8 mouse cellular contexts compared by ENCODE assay signal in the genomic region with DNA sequence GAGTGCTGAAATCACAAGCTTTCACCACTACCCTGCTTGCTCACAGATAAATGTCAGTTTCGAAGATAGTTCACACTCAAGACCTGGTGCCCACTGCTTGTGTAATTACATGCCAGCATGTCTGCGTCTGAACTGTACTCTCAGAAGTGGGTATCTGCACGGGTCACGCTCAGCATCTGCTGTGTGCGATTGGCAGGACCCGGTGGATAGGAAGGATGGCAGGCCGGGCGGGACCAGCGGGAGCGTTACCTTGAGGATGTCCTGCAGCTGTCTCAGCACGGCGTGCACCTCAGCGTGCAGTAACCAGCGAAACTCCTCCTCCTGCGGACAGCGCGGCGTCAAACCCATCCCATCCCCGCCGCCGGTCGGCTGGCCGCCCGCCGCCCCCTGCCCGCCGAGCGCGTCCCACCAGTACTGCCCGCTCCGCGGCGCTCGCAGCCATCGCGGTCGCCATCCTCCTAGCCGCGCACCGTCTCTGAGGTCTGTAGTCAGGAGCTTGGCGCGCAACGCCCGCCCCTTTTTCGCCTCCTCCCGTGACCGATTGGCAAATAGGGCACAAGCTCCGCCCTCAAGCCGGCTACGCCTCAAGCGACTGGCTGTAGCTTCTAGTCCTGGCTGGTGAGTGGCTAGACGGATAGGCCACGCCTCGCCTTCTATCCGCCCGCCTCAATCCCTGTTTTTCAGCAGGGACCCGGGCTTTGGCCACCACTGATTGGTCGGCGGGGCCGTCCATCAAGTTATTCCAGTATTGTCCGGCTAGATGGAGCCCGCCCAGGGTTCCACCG. TPM values are rescaled to one million over a fixed set of nuclear protein-coding genes. Genes with fewer than 3 reads are reported as not detected.
DNase-seq lines count a peak whose midpoint lies in the region; ATAC-seq and TF ChIP-seq lines count a peak whose summit lies in the region.

A gene (minus strand): TSS at position 500 of the 785 bp plus-strand sequence.

- TF ChIP-seq EP300 in MEL (IDR thresholded peaks at IDR 0.05; ENCODE audit: low read depth in 1 of 2, low read length in 2 of 2), result no peak

- H3K9me3 ChIP-seq in MEL (replicated peaks; ENCODE audit: insufficient read depth, low read length), result no peaks in the 10 kb centered on the region
- H3K9me3 ChIP-seq in forebrain, postnatal 0 days (ENCODE audit: low read length), result no peaks in the 10 kb centered on the region
- no peaks in the 10 kb centered on the region for H3K9me3 ChIP-seq in lung, embryonic 15.5 days

- TF ChIP-seq CTCF in MEL (IDR thresholded peaks at IDR 0.05 in 2 of 3, conservative IDR thresholded peaks at IDR 0.05 in 1 of 3; ENCODE audit: control insufficient read depth in 1 of 3, insufficient read depth in 1 of 3, low read depth in 2 of 3, low read length in 3 of 3, poor library complexity in 1 of 3, severe bottlenecking in 1 of 3), result 0 out of 6 replicates have a peak, but pooled peaks of 1 of the 3 experiments have one; percentile 15
- TF ChIP-seq CTCF in cerebellum, adult 2 months (IDR thresholded peaks at IDR 0.05; ENCODE audit: borderline replicate concordance, insufficient read depth, low read depth, low read length), result 0 out of 2 replicates have a peak, but pooled peaks have one; percentile 13
- peak; percentile 39 for TF ChIP-seq CTCF in forebrain, postnatal 0 days (IDR thresholded peaks at IDR 0.05; ENCODE audit: low read depth)

- H3K79me2 ChIP-seq in MEL (ENCODE audit: control insufficient read depth, insufficient read depth, low read length, poor library complexity), result no peaks in the 10 kb centered on the region

- H3K27me3 ChIP-seq in MEL (ENCODE audit: control insufficient read depth in 1 of 2, insufficient read depth in 2 of 2, low read length in 2 of 2), result no peaks in the 10 kb centered on the region
- H3K27me3 ChIP-seq in cerebellum, adult 2 months (ENCODE audit: control insufficient read depth, insufficient read depth, low read length), result no peaks in the 10 kb centered on the region
- no peaks in the 10 kb centered on the region for H3K27me3 ChIP-seq in forebrain, postnatal 0 days (ENCODE audit: insufficient read depth, low read length)
- H3K27me3 ChIP-seq in lung, embryonic 15.5 days, result no peaks in the 10 kb centered on the region

- no peak for TF ChIP-seq RAD21 in MEL (IDR thresholded peaks at IDR 0.05; ENCODE audit: low read depth, low read length)

- H3K27ac ChIP-seq in MEL (ENCODE audit: control insufficient read depth, low read depth, low read length), result peak within 1 kb of the TSS; percentile 20
- peak within 1 kb of the TSS; percentile 16; the same call in 1 of the 2 replicates for H3K27ac ChIP-seq in cerebellum, adult 2 months (ENCODE audit: insufficient read depth, low read length)
- H3K27ac ChIP-seq in forebrain, postnatal 0 days (ENCODE audit: low read depth, low read length), result peak within 1 kb of the TSS; percentile 85
- peak within 1 kb of the TSS; percentile 58; the same call in 1 of the 2 replicates for H3K27ac ChIP-seq in lung, embryonic 15.5 days

- peak within 1 kb of the TSS; percentile 38 for H3K9ac ChIP-seq in MEL (ENCODE audit: control insufficient read depth, low read depth, low read length, poor library complexity, severe bottlenecking)
- H3K9ac ChIP-seq in forebrain, postnatal 0 days, result peak within 1 kb of the TSS; percentile 66
- H3K9ac ChIP-seq in lung, embryonic 15.5 days, result peak within 1 kb of the TSS; percentile 64

- peak; percentile 99 for DNase-seq in MEL (ENCODE audit: low read depth, low spot score)
- peak; percentile 99 to 100 for DNase-seq in cerebellum, adult 2 months
- DNase-seq in forebrain, postnatal 0 days, result peak; percentile 99
- peak; percentile 98 for DNase-seq in heart, postnatal 4 days
- DNase-seq in layer of hippocampus, adult 8-10 months (ENCODE audit: low spot score in 2 of 2), result peak; percentile 99
- DNase-seq in ovary, adult 18-20 months (ENCODE audit: low spot score), result peak; percentile 99
- peak; percentile 97 for DNase-seq in thymus, postnatal 0 days (ENCODE audit: low spot score)

- peaks cover 2 to 6% of the 10 kb centered on the region in 2 experiments; a peak in 3 of 4 replicates for H3K36me3 ChIP-seq in MEL (ENCODE audit: control insufficient read depth in 1 of 2, insufficient read depth in 2 of 2, low read length in 2 of 2)
- H3K36me3 ChIP-seq in forebrain, postnatal 0 days (ENCODE audit: insufficient read depth), result peaks cover 43% of the 10 kb centered on the region
- H3K36me3 ChIP-seq in lung, embryonic 15.5 days, result peaks cover 41% of the 10 kb centered on the region

- peak; percentile 99 for ATAC-seq in forebrain, postnatal 0 days
- peak; percentile 98 for ATAC-seq in lung, embryonic 15.5 days (ENCODE audit: borderline replicate concordance, extremely low read depth, low FRiP score, low TSS enrichment)

- H3K4me1 ChIP-seq in MEL (ENCODE audit: control insufficient read depth in 1 of 2, insufficient read depth in 2 of 2, low read length in 2 of 2), result peaks cover 0 to 15% of the 10 kb centered on the region in 2 experiments; a peak in 2 of 4 replicates
- H3K4me1 ChIP-seq in cerebellum, adult 2 months (ENCODE audit: control insufficient read depth, insufficient read depth, low read length), result peaks cover 16% of the 10 kb centered on the region
- H3K4me1 ChIP-seq in forebrain, postnatal 0 days (ENCODE audit: insufficient read depth), result 0 out of 2 replicates have a peak, but pooled peaks cover 4% of the 10 kb centered on the region
- peaks cover 9% of the 10 kb centered on the region for H3K4me1 ChIP-seq in lung, embryonic 15.5 days

- TF ChIP-seq POLR2A in MEL (IDR thresholded peaks at IDR 0.05; ENCODE audit: control insufficient read depth in 1 of 2, insufficient read depth in 1 of 2, low read depth in 1 of 2, low read length in 2 of 2, poor library complexity in 1 of 2), result peak; percentile 54 to 60; a peak in 2 of 4 replicates
- peak; percentile 93 for TF ChIP-seq POLR2A in cerebellum, adult 2 months (IDR thresholded peaks at IDR 0.05; ENCODE audit: borderline replicate concordance, insufficient read depth, low read length)

- WGBS in cerebellum, adult 2 months, result under 1% methylated on average over 62 of the region's 63 CpGs
- 1% methylated on average over 60 of the region's 63 CpGs for WGBS in forebrain, postnatal 0 days
- WGBS in lung, embryonic 15.5 days, result under 1% methylated on average over 63 of the region's 63 CpGs

- H3K4me3 ChIP-seq in MEL (ENCODE audit: control insufficient read depth in 1 of 2, insufficient read depth in 1 of 2, low read depth in 2 of 2, low read length in 2 of 2), result peak within 1 kb of the TSS; percentile 39 to 65
- H3K4me3 ChIP-seq in cerebellum, adult 2 months (replicated peaks; ENCODE audit: insufficient read depth, low read depth, low read length), result peak within 1 kb of the TSS; percentile 79
- peak within 1 kb of the TSS; percentile 74 for H3K4me3 ChIP-seq in forebrain, postnatal 0 days (ENCODE audit: low read depth, low read length)
- peak within 1 kb of the TSS; percentile 82 for H3K4me3 ChIP-seq in lung, embryonic 15.5 days

- peak within 1 kb of the TSS; percentile 71 for H3K4me2 ChIP-seq in forebrain, postnatal 0 days (ENCODE audit: low read depth)
- peak within 1 kb of the TSS; percentile 85 for H3K4me2 ChIP-seq in lung, embryonic 15.5 days

TF ChIP-seq in MEL, 35 proteins besides CTCF, POLR2A, EP300 and RAD21:
- no peak for TF ChIP-seq RCOR1 (IDR thresholded peaks at IDR 0.05; ENCODE audit: low read depth, low read length)
- TF ChIP-seq SIN3A (IDR thresholded peaks at IDR 0.05; ENCODE audit: low read length), result peak; percentile 60; the same call in 1 of the 2 replicates
- 0 out of 2 replicates have a peak, but pooled peaks have one; percentile 26 for TF ChIP-seq NRF1 (IDR thresholded peaks at IDR 0.05; ENCODE audit: insufficient read depth, low read depth, low read length, poor library complexity, severe bottlenecking)
- peak; percentile 22; the same call in 1 of the 2 replicates for TF ChIP-seq NELFE (IDR thresholded peaks at IDR 0.05; ENCODE audit: low read depth, low read length)
- TF ChIP-seq POLR2AphosphoS2 (IDR thresholded peaks at IDR 0.05; ENCODE audit: low read length), result peak; percentile 42; the same call in 1 of the 2 replicates
- TF ChIP-seq MAX (IDR thresholded peaks at IDR 0.05; ENCODE audit: low read length), result peak; percentile 41; the same call in 1 of the 2 replicates
- TF ChIP-seq CHD2 (IDR thresholded peaks at IDR 0.05; ENCODE audit: low read length), result peak; percentile 33
- TF ChIP-seq CHD1 (IDR thresholded peaks at IDR 0.05; ENCODE audit: low read depth, low read length), result no peak
- 0 out of 2 replicates have a peak, but pooled peaks have one; percentile 31 for TF ChIP-seq USF1 (IDR thresholded peaks at IDR 0.05; ENCODE audit: low read depth, low read length)

RNA-seq across cellular contexts. Expression of the gene that starts here (rescaled TPM):
- 1.7 and 1.9 TPM in 2 replicates for total RNA-seq in MEL (2012; rRNA removed)
- polyA plus RNA-seq in MEL (2012; ENCODE audit: insufficient read depth in 1 of 2, insufficient read length in 2 of 2, low read depth in 1 of 2, low replicate concordance in 2 of 2, missing spikeins in 1 of 2), result 10 to 100 TPM in 1 of 2 experiments, not detected in 1; 17.8 TPM
- 274 and 294 TPM in 2 replicates for polyA plus RNA-seq in cerebellum, adult 2 months (2012; rRNA removed)
- total RNA-seq in forebrain, postnatal 0 days (2014; rRNA removed), result 55.3 and 75.3 TPM in 2 replicates
- polyA plus RNA-seq in forebrain, postnatal 0 days (2015; fragmentation: Nextera tagmentation; extraction: Ambion mirVana), result 107 and 130 TPM in 2 replicates
- 10 to 100 TPM; 25.2 to 27.6 TPM for total RNA-seq in heart, postnatal 4 days (2021)
- 100 to 1,000 TPM; 282 to 333 (median 307) TPM for total RNA-seq in layer of hippocampus, adult 8-10 months (2022)
- 53.5 and 60.3 TPM in 2 replicates for polyA plus RNA-seq in lung, embryonic 15.5 days (2015; fragmentation: Nextera tagmentation; extraction: Ambion mirVana)
- polyA plus RNA-seq in thymus, postnatal 0 days (2015; fragmentation: Nextera tagmentation; extraction: Ambion mirVana), result 35.1 TPM in 2 replicates

Comparison
In these comparisons a context has a peak if more than half of its experiments do, and no peak if none do; other contexts are left out.
1. Peak in every context shown above with its lines: DNase-seq, ATAC-seq, H3K4me3 ChIP-seq and H3K27ac ChIP-seq.
2. H3K27ac ChIP-seq: peak in every context shown above with its lines; median percentile 85 in forebrain, postnatal 0 days; 58 in lung, embryonic 15.5 days; 20 in MEL; 16 in cerebellum, adult 2 months.